Mouse (Mus musculus): ENCODE data around the gene Tpd52l1. TPM values are rescaled to one million over a fixed set of nuclear protein-coding genes. Genes with fewer than 3 reads are reported as not detected.

The Tpd52l1 gene
- polyA plus RNA-seq, 1 experiment from 2014 or later = 37.3 TPM

DNA sequence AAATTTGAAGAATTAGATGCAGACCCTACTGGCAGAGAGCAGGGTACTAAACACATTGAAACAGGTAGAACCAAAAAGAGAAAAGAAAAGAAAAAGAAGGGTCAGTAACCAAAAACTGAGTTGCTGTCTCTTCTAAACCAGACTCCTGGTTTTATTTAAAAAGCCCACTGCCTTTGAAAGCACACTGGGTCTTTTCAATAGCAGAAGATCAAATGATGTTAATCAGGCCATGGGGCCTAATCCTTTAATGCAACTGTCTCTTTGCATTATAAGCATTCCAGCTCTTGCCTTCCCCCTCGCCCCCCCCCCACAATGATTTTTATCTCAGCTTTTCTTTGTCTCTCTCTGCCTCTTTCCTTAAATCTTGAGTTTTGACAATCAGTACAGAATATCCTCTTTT lies 149.3 kb downstream of the Tpd52l1 start:
- H3K4me1 ChIP-seq (replicated peaks; ENCODE audit: control insufficient read depth, insufficient read depth, low read length) = no peaks in the 10 kb centered on the region
- H3K27me3 ChIP-seq (ENCODE audit: control insufficient read depth, insufficient read depth, low read length) = no peaks in the 10 kb centered on the region
- H3K27ac ChIP-seq (ENCODE audit: low read depth, low read length) = no peak overlapping the region
- no peak for ATAC-seq (ENCODE audit: low FRiP score)
- H3K9ac ChIP-seq (ENCODE audit: low read depth, low read length) = no peak overlapping the region
- no peaks in the 10 kb centered on the region for H3K36me3 ChIP-seq (ENCODE audit: control insufficient read depth, insufficient read depth, low read length)
- H3K4me2 ChIP-seq (replicated peaks; ENCODE audit: low read depth, low read length) = no peak overlapping the region
- DNase-seq (ENCODE audit: low spot score) = no peak
- no peak overlapping the region for H3K4me3 ChIP-seq (ENCODE audit: low read depth, low read length)
- H3K9me3 ChIP-seq (ENCODE audit: control insufficient read depth, low read length) = no peaks in the 10 kb centered on the region
- WGBS = 45% methylated on average over 1 of the region's 1 CpGs

DNA sequence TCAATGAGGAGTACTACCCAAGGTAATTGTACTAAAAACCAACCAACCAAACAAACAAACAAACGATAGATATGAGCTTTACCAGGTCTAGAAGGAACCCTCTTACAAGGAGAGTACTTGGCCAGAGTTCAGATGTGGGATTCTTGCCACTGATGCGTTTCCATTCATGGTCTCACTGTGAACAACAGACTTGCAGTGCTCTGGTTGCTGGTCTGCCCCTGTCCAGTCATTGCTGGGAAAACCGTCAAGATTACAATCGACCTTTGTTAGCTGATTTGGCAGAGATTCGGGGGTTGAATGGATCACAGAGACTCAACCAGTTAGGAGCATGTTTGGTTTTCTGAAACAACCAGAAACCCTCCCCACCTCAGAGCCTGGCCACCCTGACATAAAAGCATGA lies 150.1 kb downstream of the Tpd52l1 start:
- no peak for ATAC-seq (ENCODE audit: low FRiP score)
- H3K9me3 ChIP-seq (ENCODE audit: control insufficient read depth, low read length) = no peaks in the 10 kb centered on the region
- no peaks in the 10 kb centered on the region for H3K36me3 ChIP-seq (ENCODE audit: control insufficient read depth, insufficient read depth, low read length)
- WGBS = 53% methylated on average over 5 of the region's 5 CpGs
- no peaks in the 10 kb centered on the region for H3K4me1 ChIP-seq (replicated peaks; ENCODE audit: control insufficient read depth, insufficient read depth, low read length)
- no peak overlapping the region for H3K9ac ChIP-seq (ENCODE audit: low read depth, low read length)
- no peak overlapping the region for H3K27ac ChIP-seq (ENCODE audit: low read depth, low read length)
- H3K4me2 ChIP-seq (replicated peaks; ENCODE audit: low read depth, low read length) = no peak overlapping the region
- DNase-seq (ENCODE audit: low spot score) = no peak
- H3K27me3 ChIP-seq (ENCODE audit: control insufficient read depth, insufficient read depth, low read length) = no peaks in the 10 kb centered on the region
- no peak overlapping the region for H3K4me3 ChIP-seq (ENCODE audit: low read depth, low read length)

DNA sequence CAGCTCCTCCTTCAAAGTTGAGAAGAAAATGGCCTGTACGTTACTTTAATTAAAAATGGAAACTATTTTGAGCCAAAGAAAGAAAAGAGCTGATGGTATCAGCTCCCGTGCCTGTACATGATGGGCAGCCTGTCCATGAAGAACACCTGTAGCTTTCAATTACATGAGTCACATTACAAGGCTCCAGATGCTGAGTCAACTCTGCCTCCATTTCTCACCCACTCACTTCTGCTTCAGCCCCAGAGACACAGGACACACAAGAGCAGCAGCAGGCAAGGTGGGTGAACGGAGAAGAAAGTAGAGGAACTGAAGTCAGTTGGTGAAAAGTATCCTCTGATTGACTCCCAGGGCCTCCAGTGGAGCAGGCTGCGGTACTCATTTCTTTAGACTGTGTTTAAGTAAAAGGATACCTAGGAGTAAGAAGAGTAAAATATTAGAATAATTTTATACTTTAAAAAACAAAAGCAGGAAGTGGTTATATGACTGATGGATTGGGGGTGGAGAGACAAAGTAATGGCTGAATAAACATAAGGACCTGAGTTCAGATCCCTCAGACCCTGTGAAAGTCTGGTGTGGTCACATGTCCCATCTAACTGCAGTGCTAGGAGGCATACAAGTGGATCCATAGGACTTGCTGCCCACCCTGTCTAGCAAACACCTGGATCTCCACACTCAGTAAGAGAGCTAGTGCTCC lies 156.9 kb downstream of the Tpd52l1 start:
- Histone ChIP-seq H3K4me1 (replicated peaks; ENCODE audit: control insufficient read depth, insufficient read depth, low read length) (no peaks in the 10 kb centered on the region), H3K27me3 (ENCODE audit: control insufficient read depth, insufficient read depth, low read length) (no peaks in the 10 kb centered on the region), H3K4me3 (ENCODE audit: low read depth, low read length) (no peak overlapping the region), H3K27ac (ENCODE audit: low read depth, low read length) (no peak overlapping the region), H3K9me3 (ENCODE audit: control insufficient read depth, low read length) (no peaks in the 10 kb centered on the region), H3K9ac (ENCODE audit: low read depth, low read length) (no peak overlapping the region), H3K4me2 (replicated peaks; ENCODE audit: low read depth, low read length) (no peak overlapping the region), H3K36me3 (ENCODE audit: control insufficient read depth, insufficient read depth, low read length) (no peaks in the 10 kb centered on the region)
- ATAC-seq (ENCODE audit: low FRiP score) (no peak), DNase-seq (ENCODE audit: low spot score) (no peak)
- WGBS = 87% methylated on average over 4 of the region's 4 CpGs

DNA sequence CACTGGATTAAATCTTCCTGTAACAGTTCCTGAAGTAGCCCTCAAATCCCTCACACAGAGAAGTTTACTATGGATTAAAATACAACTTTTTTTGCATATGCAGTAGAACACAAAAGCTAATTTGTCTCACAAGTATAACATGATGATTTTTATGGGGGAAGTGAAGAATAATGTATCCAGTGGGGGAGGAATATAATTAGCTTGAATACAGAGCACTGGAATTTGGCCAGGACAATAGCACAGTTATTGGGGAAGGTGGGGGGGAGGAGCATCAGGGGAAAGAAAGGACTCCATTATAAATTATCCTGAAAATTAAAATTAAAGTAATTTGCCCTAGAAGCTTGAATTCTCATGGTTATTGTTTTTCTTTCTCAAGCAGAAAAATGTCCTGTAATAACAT lies 158.0 kb downstream of the Tpd52l1 start:
- no peak overlapping the region for H3K4me3 ChIP-seq (ENCODE audit: low read depth, low read length)
- H3K4me1 ChIP-seq (replicated peaks; ENCODE audit: control insufficient read depth, insufficient read depth, low read length) = no peaks in the 10 kb centered on the region
- no peaks in the 10 kb centered on the region for H3K27me3 ChIP-seq (ENCODE audit: control insufficient read depth, insufficient read depth, low read length)
- H3K36me3 ChIP-seq (ENCODE audit: control insufficient read depth, insufficient read depth, low read length) = no peaks in the 10 kb centered on the region
- ATAC-seq (ENCODE audit: low FRiP score) (no peak), DNase-seq (ENCODE audit: low spot score) (no peak)
- no peak overlapping the region for H3K27ac ChIP-seq (ENCODE audit: low read depth, low read length)
- H3K4me2 ChIP-seq (replicated peaks; ENCODE audit: low read depth, low read length) = no peak overlapping the region
- H3K9ac ChIP-seq (ENCODE audit: low read depth, low read length) = no peak overlapping the region
- H3K9me3 ChIP-seq (ENCODE audit: control insufficient read depth, low read length) = no peaks in the 10 kb centered on the region

Other genes with a start within 250 kb of the Tpd52l1 start
- 61.7 and 70.4 TPM in 2 replicates for gene Hddc2, start 132.6 kb downstream of the Tpd52l1 start, polyA plus RNA-seq (2014; fragmentation: Nextera tagmentation; extraction: Ambion mirVana)
- gene Rnf217, start 163.2 kb upstream of the Tpd52l1 start, polyA plus RNA-seq (2014; fragmentation: Nextera tagmentation; extraction: Ambion mirVana) = 1.5 and 2.0 TPM in 2 replicates